Mouse (Mus musculus) forebrain, embryonic 16.5 days (tissue): ENCODE measurements around the gene Flywch1. TPM values are rescaled to one million over a fixed set of nuclear protein-coding genes. Genes with fewer than 3 reads are reported as not detected.
A peak's percentile ranks its signal among the peaks of the same experiment; 100 is the strongest.

Experiments
- ATAC-seq: fragments of 200-750 bp; cut with Nextera tagmentation; 2 replicates; pipeline ENCODE4 v1.8.0; 2017; ENCODE audit warnings: mild to moderate bottlenecking, moderate library complexity
- H3K27ac ChIP-seq: fragments of 300-500 bp; sonication (generic); 2 replicates; pipeline ENCODE4 v1.5.1; 2014; ENCODE audit warnings: low read length, control low read depth
- H3K27me3 ChIP-seq: fragments of 300-500 bp; sonication (generic); replicated peaks from 2 replicates; pipeline ENCODE4 v1.6.1; 2014; ENCODE audit warnings: low read length; ENCODE audit not compliant: control insufficient read depth, insufficient read depth
- H3K36me3 ChIP-seq: fragments of 300-500 bp; sonication (generic); 2 replicates; pipeline ENCODE4 v1.6.1; 2014; ENCODE audit not compliant: control insufficient read depth, insufficient read depth
- H3K4me1 ChIP-seq: fragments of 300-500 bp; sonication (generic); replicated peaks from 2 replicates; pipeline ENCODE4 v1.6.1; 2014; ENCODE audit warnings: low read length; ENCODE audit not compliant: control insufficient read depth, insufficient read depth
- H3K4me2 ChIP-seq: fragments of 300-500 bp; sonication (generic); 2 replicates; pipeline ENCODE4 v1.6.1; 2014; ENCODE audit warnings: mild to moderate bottlenecking, low read length, control low read depth
- H3K4me3 ChIP-seq: fragments of 300-500 bp; sonication (generic); replicated peaks from 2 replicates; pipeline ENCODE4 v1.5.1; 2014; ENCODE audit warnings: mild to moderate bottlenecking, low read length, control low read depth
- H3K9ac ChIP-seq: fragments of 300-500 bp; sonication (generic); replicated peaks from 2 replicates; pipeline ENCODE4 v1.6.1; 2014; ENCODE audit warnings: low read depth, low read length, control low read depth
- H3K9me3 ChIP-seq: fragments of 300-500 bp; sonication (generic); 2 replicates; pipeline ENCODE4 v1.6.1; 2016; ENCODE audit warnings: low read length; ENCODE audit not compliant: control insufficient read depth
- WGBS: fragments of 180-500 bp; shearing (Covaris S2); extraction: QIAGEN DNeasy Blood & Tissue Kit; methylation state at CpG from one replicate; pipeline ENCODE4 v1.1.7; 2014; 5-methylcytosine and 5-hydroxymethylcytosine counted together
- polyA plus RNA-seq: library from polyadenylated mRNA; unstranded; fragments of >200 nt; fragmentation: Nextera tagmentation; extraction: Ambion mirVana; gene quantifications from 2 replicates; pipeline ENCODE4 v1.2.1, GENCODE M21; 2015

Flywch1 gene
- polyA plus RNA-seq, 1 experiment from 2014 or later, result 156 TPM

DNA sequence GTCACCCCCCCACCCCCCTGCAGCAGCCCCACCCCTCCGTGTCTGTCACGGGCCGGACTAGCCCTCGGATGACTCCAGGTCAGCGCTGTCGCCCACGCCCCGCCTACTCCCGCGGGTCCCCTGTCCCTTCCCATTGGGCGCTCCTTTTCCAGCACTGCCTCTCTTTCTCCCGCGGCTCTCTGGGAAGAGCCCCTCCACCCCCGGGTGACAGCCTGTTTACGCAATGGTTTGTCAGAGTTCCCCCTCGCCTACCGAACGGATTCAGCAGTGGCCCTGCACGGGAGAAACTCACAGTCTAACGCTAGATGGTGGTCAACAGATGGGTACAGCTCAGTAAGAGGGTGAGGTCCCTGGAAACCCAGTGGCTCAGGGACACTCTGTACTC is 44.7 kb downstream of the Flywch1 start:
- H3K27me3 ChIP-seq, result no peaks in the 10 kb centered on the region
- WGBS, result 1% methylated on average over 20 of the region's 20 CpGs
- H3K9ac ChIP-seq, result peak overlapping the region; percentile 55
- H3K4me3 ChIP-seq, result peak overlapping the region; percentile 65
- H3K4me1 ChIP-seq, result peaks cover 6% of the 10 kb centered on the region; the same call in 1 of the 2 replicates
- no peaks in the 10 kb centered on the region for H3K9me3 ChIP-seq
- H3K4me2 ChIP-seq, result peak overlapping the region; percentile 82
- no peaks in the 10 kb centered on the region for H3K36me3 ChIP-seq
- peak overlapping the region; percentile 34; the same call in 1 of the 2 replicates for H3K27ac ChIP-seq
- peak; percentile 78 for ATAC-seq

GRCm38 (mm10) chr17:23725999-23726757 is 45.2 kb downstream of the Flywch1 start, which contains the start of gene Pkmyt1:
Gene Pkmyt1 (plus strand): TSS chr17:23726336.
- Histone ChIP-seq H3K27ac (peak within 1 kb of the TSS; percentile 34; the same call in 1 of the 2 replicates), H3K4me1 (peaks cover 6% of the 10 kb centered on the region; the same call in 1 of the 2 replicates), H3K9ac (peak within 1 kb of the TSS; percentile 55), H3K4me2 (peak within 1 kb of the TSS; percentile 82), H3K9me3 (no peaks in the 10 kb centered on the region), H3K36me3 (no peaks in the 10 kb centered on the region), H3K27me3 (no peaks in the 10 kb centered on the region), H3K4me3 (peak within 1 kb of the TSS; percentile 65)
- ATAC-seq, result peak; percentile 96
- WGBS, result 1% methylated on average over 68 of the region's 73 CpGs

DNA sequence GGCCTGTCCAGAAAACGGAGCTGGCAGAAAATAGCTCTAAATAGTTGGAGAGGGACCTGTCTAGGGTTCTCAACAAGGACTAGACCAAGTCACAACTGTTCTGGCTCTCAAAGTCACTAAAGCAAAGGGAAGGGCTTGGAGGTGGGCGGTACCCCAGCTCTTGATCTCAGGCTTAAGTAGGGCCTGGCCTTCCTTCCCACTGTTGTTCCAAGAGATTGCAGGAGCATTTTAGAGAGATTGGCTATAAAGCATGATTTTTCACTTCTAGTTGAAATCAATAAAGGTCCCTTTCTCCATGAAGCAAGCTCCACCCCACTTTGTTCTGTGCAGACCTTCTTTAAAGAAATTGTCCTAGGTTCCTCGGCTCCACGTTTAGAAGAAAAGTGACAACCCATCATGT is 45.9 kb downstream of the Flywch1 start:
- H3K27me3 ChIP-seq, result no peaks in the 10 kb centered on the region
- H3K9ac ChIP-seq, result peak overlapping the region; percentile 43
- no peaks in the 10 kb centered on the region for H3K36me3 ChIP-seq
- 67% methylated on average over 4 of the region's 4 CpGs for WGBS
- H3K4me2 ChIP-seq, result peak overlapping the region; percentile 82
- H3K4me3 ChIP-seq, result peak overlapping the region; percentile 65
- peaks cover 6% of the 10 kb centered on the region; the same call in 1 of the 2 replicates for H3K4me1 ChIP-seq
- H3K27ac ChIP-seq, result no peak overlapping the region
- H3K9me3 ChIP-seq, result no peaks in the 10 kb centered on the region
- no peak for ATAC-seq

DNA sequence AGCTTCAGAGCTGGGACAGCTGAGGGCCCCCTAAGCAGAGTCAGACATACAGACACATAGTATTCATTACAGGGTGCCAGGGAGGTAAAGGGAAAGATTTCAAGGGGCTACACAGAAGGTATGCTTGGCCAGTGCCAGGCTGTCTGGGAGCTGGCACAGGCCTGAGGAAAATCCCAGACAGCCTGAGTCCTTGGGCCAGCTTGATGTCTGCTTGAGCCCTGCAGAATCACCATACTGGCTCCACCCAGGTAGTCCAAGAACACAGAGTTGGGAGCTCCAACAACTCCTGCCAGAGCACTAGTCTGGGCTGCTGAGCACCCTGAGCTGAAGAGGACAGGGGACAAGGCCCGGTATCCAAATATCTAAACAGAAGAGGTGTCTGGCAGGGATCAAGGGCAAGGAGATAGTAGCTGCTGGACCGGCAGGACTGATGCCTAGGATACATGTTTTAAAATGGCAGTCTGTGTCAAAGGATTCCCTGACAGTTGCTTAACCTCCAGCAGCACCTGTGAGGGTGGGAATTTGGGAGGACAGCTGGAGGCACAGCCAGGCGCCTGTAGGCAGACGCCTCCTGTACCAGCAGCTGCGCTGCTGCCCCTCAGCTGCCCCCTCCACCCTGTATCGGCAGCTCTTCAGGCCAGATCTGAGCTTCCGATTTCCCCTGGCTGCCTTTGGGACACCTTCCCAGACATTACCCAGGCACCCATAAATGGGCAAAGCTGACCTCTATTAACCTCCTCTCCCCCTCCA is 48.9 kb downstream of the Flywch1 start, which contains the start of gene 1520401A03Rik:
Gene 1520401A03Rik, minus strand, starts transcription at position 408 of the 750 bp plus-strand sequence.
- Histone ChIP-seq H3K9ac (no peak within 1 kb of the TSS), H3K4me2 (no peak within 1 kb of the TSS), H3K27ac (no peak within 1 kb of the TSS), H3K36me3 (no peaks in the 10 kb centered on the region), H3K4me3 (no peak within 1 kb of the TSS), H3K27me3 (no peaks in the 10 kb centered on the region; the same call in 1 of the 2 replicates), H3K4me1 (peaks cover 6% of the 10 kb centered on the region; the same call in 1 of the 2 replicates), H3K9me3 (no peaks in the 10 kb centered on the region)
- 81% methylated on average over 7 of the region's 7 CpGs for WGBS
- no peak for ATAC-seq

DNA sequence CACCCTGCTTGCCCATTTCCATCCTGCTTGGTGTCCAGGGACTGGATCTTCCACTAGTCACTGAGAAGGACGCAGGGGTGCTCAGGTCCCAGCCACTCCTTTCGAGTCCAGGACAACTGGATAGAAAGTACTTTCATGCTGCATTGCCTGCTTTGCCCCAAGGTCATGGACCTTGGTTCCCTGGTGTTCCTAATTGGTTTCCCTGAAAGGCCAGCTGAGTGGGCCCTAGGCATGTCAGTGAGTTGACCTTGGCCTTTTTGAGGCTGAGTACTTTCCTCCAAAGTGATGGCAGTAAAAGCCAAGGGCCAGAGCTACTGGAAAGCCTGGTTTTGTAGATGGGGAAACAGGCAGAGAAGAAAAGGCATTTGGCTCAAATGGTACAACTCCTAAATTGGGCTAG is 49.5 kb downstream of the Flywch1 start:
- no peak overlapping the region for H3K4me2 ChIP-seq
- no peak overlapping the region for H3K27ac ChIP-seq
- 86% methylated on average over 2 of the region's 2 CpGs for WGBS
- no peak overlapping the region for H3K4me3 ChIP-seq
- no peak for ATAC-seq
- H3K9ac ChIP-seq, result no peak overlapping the region
- peaks cover 5% of the 10 kb centered on the region; the same call in 1 of the 2 replicates for H3K4me1 ChIP-seq
- no peaks in the 10 kb centered on the region for H3K36me3 ChIP-seq
- no peaks in the 10 kb centered on the region for H3K9me3 ChIP-seq
- no peaks in the 10 kb centered on the region; the same call in 1 of the 2 replicates for H3K27me3 ChIP-seq

- H3K27me3 ChIP-seq, result no peaks in the 10 kb centered on the region; the same call in 1 of the 2 replicates
- no peak overlapping the region for H3K27ac ChIP-seq
- no peak overlapping the region for H3K4me2 ChIP-seq
- no peaks in the 10 kb centered on the region for H3K9me3 ChIP-seq
- no peaks in the 10 kb centered on the region for H3K36me3 ChIP-seq
- no peaks in the 10 kb centered on the region for H3K4me1 ChIP-seq
- no peak overlapping the region for H3K9ac ChIP-seq
- WGBS, result 25% methylated on average over 1 of the region's 1 CpGs
- H3K4me3 ChIP-seq, result no peak overlapping the region
- ATAC-seq, result no peak
Measured at GRCm38 (mm10) chr17:23719455-23719854, 51.9 kb downstream of the Flywch1 start.

DNA sequence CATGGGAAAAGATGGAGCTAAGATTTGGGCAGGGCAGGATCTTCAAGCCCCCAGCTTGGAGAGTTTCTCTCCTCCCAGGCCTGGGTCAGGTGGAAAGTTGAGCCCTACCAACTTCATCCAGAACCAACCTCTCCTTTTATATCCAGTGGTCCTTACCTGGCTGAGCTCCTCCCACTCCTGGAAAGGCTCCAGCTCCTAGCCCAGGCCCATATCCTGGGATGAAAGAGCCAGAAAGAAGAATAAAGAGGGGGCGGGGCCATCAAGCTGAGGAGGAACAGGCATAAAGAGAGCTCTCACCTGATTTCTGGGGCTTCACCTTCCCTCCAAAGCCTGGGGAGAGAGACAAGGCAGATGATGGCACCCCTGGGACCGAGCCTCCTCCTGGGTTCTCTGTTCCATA is 54.4 kb downstream of the Flywch1 start:
- Histone ChIP-seq H3K9ac (no peak overlapping the region), H3K4me1 (no peaks in the 10 kb centered on the region), H3K27ac (no peak overlapping the region), H3K27me3 (no peaks in the 10 kb centered on the region; the same call in 1 of the 2 replicates), H3K4me3 (no peak overlapping the region), H3K9me3 (no peaks in the 10 kb centered on the region), H3K4me2 (no peak overlapping the region), H3K36me3 (no peaks in the 10 kb centered on the region)
- no peak for ATAC-seq
- WGBS, result 40% methylated on average over 2 of the region's 2 CpGs

DNA sequence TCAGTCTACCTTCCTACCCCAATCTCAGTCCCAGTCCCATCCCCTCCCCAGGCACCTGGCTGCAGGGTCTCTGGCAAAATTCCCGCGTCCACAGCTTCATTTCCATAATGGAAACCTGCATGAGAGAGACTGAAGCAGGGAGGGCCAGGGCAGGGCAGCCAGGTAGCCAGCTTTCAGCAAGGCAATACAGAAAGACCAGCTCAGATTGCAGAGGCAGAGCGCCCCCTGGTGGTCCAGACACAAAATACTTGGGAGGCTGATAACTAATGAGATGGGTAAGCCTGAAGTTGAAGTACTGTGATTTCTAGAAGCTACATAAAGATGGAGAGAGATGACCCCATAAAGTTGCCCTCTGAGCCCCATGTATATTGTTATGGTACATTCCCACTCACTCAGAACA is 65.2 kb downstream of the Flywch1 start:
- peaks cover 5% of the 10 kb centered on the region for H3K4me1 ChIP-seq
- 0 out of 2 replicates have a peak, but pooled peaks cover under 1% of the 10 kb centered on the region for H3K27me3 ChIP-seq
- H3K9me3 ChIP-seq, result no peaks in the 10 kb centered on the region
- 0% methylated on average over 3 of the region's 3 CpGs for WGBS
- no peak overlapping the region for H3K4me2 ChIP-seq
- ATAC-seq, result peak; percentile 55
- no peak overlapping the region for H3K4me3 ChIP-seq
- no peak overlapping the region for H3K9ac ChIP-seq
- H3K36me3 ChIP-seq, result no peaks in the 10 kb centered on the region
- H3K27ac ChIP-seq, result no peak overlapping the region

GRCm38 (mm10) chr17:23705525-23706104 is 65.8 kb downstream of the Flywch1 start:
- Histone ChIP-seq H3K27me3 (peaks cover 6% of the 10 kb centered on the region; the same call in 1 of the 2 replicates), H3K4me1 (peaks cover 5% of the 10 kb centered on the region), H3K9ac (no peak overlapping the region), H3K36me3 (no peaks in the 10 kb centered on the region), H3K4me2 (no peak overlapping the region), H3K4me3 (no peak overlapping the region), H3K9me3 (no peaks in the 10 kb centered on the region), H3K27ac (no peak overlapping the region)
- 75% methylated on average over 7 of the region's 7 CpGs for WGBS
- no peak for ATAC-seq
